Mouse (Mus musculus): ENCODE measurements around the gene Kalrn. TPM values are rescaled to one million over a fixed set of nuclear protein-coding genes. Genes with fewer than 3 reads are reported as not detected.

Kalrn gene
- polyA plus RNA-seq, 1 experiment from 2014 or later: 14.4 TPM

DNA sequence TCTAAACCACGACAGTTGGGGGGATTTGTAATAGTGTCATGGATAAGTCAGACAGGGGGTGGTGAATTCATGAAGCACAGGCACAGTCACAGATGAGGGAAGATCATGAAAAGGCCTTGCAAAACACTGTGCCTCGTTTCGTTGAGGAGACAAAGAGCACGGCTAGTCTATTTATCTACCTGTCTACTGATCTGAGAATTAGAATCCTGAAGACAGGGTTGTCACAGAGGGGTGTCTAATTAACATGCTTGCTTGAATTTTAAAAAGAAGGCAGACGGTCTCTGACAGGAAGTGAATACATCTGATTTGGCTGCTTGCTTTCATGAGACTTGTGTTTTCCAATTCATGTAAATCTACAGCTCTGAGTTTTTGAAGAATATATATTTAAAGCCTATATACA lies 52.3 kb downstream of the Kalrn start:
- ATAC-seq: no peak
- H3K9me3 ChIP-seq: no peaks in the 10 kb centered on the region
- H3K9ac ChIP-seq: no peak overlapping the region
- H3K4me2 ChIP-seq (replicated peaks): no peak overlapping the region
- H3K36me3 ChIP-seq: no peaks in the 10 kb centered on the region
- H3K4me1 ChIP-seq (replicated peaks): peaks cover 3% of the 10 kb centered on the region
- no peak overlapping the region for H3K27ac ChIP-seq
- H3K4me3 ChIP-seq (replicated peaks): no peak overlapping the region
- H3K27me3 ChIP-seq (replicated peaks): no peaks in the 10 kb centered on the region
- 87% methylated on average over 5 of the region's 5 CpGs for WGBS

DNA sequence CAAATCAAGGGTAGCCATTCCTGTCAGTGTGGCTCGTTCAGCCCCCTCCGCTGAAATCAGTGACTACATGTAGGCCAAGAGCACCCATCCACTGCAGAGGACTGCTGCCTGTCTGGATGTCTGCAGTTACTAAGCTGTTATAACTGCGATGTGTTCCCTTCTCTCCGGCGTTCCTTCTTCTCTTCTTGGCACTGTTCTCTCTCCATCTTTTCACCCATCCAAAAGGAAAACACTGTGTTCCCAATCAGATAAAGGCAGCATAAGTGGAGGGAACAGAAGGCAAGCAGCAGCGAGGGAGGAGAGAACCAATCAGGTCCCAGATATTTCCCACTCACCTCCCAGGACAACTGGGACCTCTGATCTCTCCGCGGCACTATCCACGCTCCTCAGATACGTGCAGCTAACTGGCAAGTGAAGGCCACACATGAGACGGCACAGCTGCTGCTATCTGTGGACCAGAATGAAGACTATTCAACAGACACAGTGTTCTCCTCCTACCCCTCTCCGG lies 56.4 kb downstream of the Kalrn start:
- Histone ChIP-seq H3K27me3 (replicated peaks) (no peaks in the 10 kb centered on the region), H3K4me3 (replicated peaks) (no peak overlapping the region), H3K36me3 (no peaks in the 10 kb centered on the region), H3K27ac (0 out of 2 replicates have a peak overlapping the region, but pooled peaks have one; percentile 5), H3K4me2 (replicated peaks) (no peak overlapping the region), H3K9me3 (no peaks in the 10 kb centered on the region), H3K4me1 (replicated peaks) (peaks cover 7% of the 10 kb centered on the region; the same call in 1 of the 2 replicates), H3K9ac (no peak overlapping the region)
- whole genome bisulfite sequencing: 83% methylated on average over 12 of the region's 12 CpGs
- ATAC-seq: no peak

DNA sequence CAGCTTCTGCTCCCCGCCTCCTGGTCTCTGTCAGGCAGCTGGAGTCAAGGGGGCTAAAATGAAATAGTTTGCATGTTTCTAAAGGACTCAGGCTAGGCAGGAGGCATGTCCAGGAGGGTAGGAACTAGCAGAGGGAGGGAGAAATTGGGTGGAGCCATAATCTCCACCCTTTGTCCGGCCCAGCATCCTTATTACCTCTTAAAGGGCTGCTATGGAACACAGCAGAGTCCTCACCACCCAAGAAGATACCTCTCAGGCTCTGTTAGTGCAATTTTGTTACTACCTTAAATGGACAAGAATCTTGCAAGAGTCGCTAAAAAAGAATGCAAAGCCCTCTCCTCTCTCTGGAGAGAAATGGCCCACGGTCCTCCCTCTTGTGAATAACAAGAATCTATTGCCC lies 57.8 kb downstream of the Kalrn start:
- Histone ChIP-seq H3K4me3 (replicated peaks) (no peak overlapping the region), H3K4me1 (replicated peaks) (peaks cover 7% of the 10 kb centered on the region; the same call in 1 of the 2 replicates), H3K9me3 (no peaks in the 10 kb centered on the region), H3K4me2 (replicated peaks) (no peak overlapping the region), H3K27ac (peak overlapping the region; percentile 57; the same call in 1 of the 2 replicates), H3K36me3 (no peaks in the 10 kb centered on the region), H3K9ac (no peak overlapping the region), H3K27me3 (replicated peaks) (no peaks in the 10 kb centered on the region)
- ATAC-seq: peak; percentile 71; the same call in 1 of the 2 replicates
- WGBS: 56% methylated on average over 4 of the region's 4 CpGs

DNA sequence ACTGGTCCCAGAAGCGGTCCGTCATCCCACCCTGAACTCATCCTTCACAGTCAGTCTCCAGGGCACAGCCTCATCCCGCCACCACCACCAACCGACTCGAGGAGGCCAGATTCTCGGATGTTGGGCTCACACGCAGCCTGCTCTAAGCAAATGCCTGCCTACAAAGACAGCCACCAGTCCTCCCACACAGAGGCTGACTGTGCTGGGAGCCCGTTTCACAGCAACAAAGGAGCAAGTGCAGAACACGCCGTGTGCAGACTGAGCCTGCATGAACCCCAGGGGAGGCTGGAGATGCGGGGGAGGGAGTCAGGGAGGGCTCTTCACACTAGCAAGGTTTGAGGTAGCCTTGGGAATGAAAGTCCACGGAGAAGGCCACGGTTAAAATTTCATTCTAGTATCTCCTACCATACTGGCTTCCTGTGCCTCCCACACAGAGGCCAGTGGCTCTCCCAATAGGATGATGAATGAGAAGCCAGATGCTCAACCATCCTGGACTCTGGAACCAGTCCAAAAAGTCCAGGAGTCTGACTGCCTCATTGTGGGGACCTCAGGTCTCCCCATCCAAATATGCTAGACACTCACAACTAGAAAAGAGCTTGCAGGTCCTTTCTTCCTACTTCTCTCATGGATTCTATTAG lies 59.3 kb downstream of the Kalrn start:
- Histone ChIP-seq H3K4me3 (replicated peaks) (no peak overlapping the region), H3K9ac (no peak overlapping the region), H3K27ac (no peak overlapping the region), H3K9me3 (no peaks in the 10 kb centered on the region), H3K4me2 (replicated peaks) (no peak overlapping the region), H3K36me3 (no peaks in the 10 kb centered on the region), H3K27me3 (replicated peaks) (no peaks in the 10 kb centered on the region), H3K4me1 (replicated peaks) (peaks cover 7% of the 10 kb centered on the region; the same call in 1 of the 2 replicates)
- ATAC-seq: no peak
- 66% methylated on average over 13 of the region's 13 CpGs for WGBS

DNA sequence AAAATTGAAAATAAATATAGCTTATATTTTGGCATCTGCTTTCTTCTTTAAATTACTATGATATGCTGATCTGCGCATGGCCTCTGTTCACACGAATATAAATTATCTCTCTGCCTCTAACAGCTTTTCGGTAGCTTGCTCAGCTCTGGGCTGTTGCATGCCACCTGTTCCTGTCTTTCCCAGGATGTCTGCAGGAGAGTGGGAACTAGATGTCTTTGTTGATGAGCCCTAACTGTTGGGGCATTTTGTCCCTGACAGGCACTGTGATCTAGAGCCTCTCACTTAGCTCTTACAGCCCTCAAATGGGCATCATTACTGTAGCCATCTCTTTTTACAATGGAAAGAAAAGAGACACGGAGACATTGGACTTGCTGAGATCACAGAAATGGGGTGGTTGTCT lies 61.0 kb downstream of the Kalrn start:
- Histone ChIP-seq H3K4me1 (replicated peaks) (peaks cover 7% of the 10 kb centered on the region; the same call in 1 of the 2 replicates), H3K9me3 (no peaks in the 10 kb centered on the region), H3K27me3 (replicated peaks) (no peaks in the 10 kb centered on the region), H3K4me2 (replicated peaks) (no peak overlapping the region), H3K36me3 (no peaks in the 10 kb centered on the region), H3K9ac (no peak overlapping the region), H3K27ac (no peak overlapping the region), H3K4me3 (replicated peaks) (no peak overlapping the region)
- ATAC-seq: no peak
- WGBS: 81% methylated on average over 4 of the region's 4 CpGs

DNA sequence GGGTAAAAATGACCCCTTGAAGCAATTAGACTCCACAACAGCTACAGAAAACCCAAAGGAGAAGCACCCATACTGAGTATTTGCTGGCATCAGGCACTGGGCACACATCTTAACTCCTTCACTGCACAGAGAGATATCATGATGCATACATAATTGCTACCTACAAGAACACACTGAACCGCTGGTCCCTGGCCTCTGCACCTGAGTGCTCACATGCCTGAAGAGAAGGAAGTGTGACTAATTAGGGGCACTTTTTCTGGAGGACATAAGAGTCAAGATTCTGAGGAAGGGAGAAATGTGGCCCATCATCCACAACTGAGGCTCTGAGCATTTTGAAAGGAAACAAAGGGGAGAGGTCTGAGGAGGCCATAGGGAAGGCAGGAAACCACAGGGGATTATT lies 65.2 kb downstream of the Kalrn start:
- Histone ChIP-seq H3K4me2 (replicated peaks) (no peak overlapping the region), H3K9ac (no peak overlapping the region), H3K36me3 (no peaks in the 10 kb centered on the region), H3K27me3 (replicated peaks) (no peaks in the 10 kb centered on the region), H3K4me3 (replicated peaks) (no peak overlapping the region), H3K9me3 (no peaks in the 10 kb centered on the region), H3K4me1 (replicated peaks) (no peaks in the 10 kb centered on the region), H3K27ac (no peak overlapping the region)
- WGBS: 74% methylated on average over 1 of the region's 1 CpGs
- ATAC-seq: no peak

DNA sequence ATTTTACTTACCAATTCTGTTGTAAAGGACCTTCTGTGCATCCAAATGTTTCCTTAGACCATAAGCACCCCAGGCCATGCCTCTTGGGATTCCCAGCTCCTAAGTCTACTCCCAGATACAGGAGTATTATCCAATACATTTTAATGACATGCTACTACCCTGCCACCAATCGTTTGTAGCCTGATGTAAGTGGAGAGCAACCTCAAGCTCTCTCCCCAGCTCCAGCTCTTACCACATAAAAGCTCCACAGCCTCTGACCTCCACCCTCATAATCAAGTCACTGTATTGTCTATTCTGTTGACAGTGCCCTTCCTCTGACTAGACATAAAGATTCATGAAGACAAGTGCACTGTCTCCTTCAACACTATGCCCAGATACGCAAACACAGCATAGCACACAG lies 67.3 kb downstream of the Kalrn start:
- Histone ChIP-seq H3K9me3 (no peaks in the 10 kb centered on the region), H3K27ac (no peak overlapping the region), H3K27me3 (replicated peaks) (no peaks in the 10 kb centered on the region), H3K4me3 (replicated peaks) (no peak overlapping the region), H3K9ac (no peak overlapping the region), H3K36me3 (no peaks in the 10 kb centered on the region), H3K4me2 (replicated peaks) (no peak overlapping the region), H3K4me1 (replicated peaks) (no peaks in the 10 kb centered on the region)
- 81% methylated on average over 2 of the region's 2 CpGs for WGBS
- ATAC-seq: no peak

DNA sequence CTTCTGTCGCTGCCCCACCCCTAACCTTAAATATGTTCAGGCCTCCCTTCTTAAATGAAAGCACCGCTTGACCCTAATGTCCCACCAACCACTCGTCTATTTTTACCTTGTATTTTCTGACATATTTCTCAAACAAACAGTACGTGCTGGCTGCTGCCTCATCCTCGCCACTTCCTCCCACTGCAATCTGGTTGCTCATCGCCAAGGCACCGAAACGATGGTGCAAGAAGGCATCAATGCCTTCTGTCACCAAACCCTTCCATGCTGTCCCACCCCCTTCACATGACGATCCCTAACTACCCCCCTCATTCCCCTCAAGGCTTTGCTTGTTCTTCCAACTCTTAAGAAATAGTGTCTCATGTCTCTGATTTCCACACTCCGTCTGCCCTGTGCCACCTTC lies 69.1 kb downstream of the Kalrn start:
- 84% methylated on average over 10 of the region's 10 CpGs for WGBS
- H3K9me3 ChIP-seq: no peaks in the 10 kb centered on the region
- H3K4me1 ChIP-seq (replicated peaks): no peaks in the 10 kb centered on the region
- H3K27ac ChIP-seq: no peak overlapping the region
- no peak overlapping the region for H3K4me3 ChIP-seq (replicated peaks)
- H3K4me2 ChIP-seq (replicated peaks): no peak overlapping the region
- H3K9ac ChIP-seq: no peak overlapping the region
- no peaks in the 10 kb centered on the region for H3K27me3 ChIP-seq (replicated peaks)
- no peak for ATAC-seq
- no peaks in the 10 kb centered on the region; the same call in 1 of the 2 replicates for H3K36me3 ChIP-seq

DNA sequence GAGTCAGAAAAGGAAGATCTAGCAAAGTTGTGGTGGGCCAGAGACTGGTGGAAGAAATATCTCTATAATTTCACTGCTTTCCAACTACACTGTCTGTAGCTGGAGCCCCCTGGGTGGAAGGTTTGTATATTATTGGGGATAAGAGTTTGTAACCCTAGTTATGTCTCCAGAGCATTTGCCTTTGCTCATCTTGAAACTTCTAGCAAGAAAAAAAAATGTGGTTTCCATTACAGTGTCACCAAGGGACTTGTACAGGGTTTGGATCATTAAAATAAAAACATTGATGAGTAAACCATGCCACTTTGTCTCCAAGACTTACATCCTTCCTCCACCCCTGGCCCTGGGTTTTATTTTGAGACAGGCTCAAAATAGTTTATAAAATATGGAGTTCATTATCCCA lies 71.2 kb downstream of the Kalrn start:
- H3K4me1 ChIP-seq (replicated peaks): no peaks in the 10 kb centered on the region
- no peak for ATAC-seq

DNA sequence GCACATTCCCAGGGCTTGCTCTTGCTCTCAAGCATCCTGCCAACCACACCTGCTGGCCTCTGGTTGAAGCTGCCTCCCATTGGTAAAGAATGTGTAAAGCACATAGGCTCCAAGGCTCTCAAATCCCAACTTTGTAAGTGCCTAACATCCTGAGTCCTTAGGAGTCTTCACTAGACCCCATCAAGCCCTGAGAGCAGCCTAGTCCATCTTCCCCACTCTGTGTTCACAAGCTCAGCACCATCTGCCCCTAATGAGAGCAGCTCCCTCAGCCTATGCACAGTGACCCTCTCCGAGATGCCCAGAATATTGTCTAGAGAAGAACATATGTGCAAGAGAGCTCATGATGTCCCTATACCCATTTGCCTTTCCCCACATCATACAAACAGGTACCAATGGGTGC lies 78.6 kb downstream of the Kalrn start:
- H3K9me3 ChIP-seq: no peaks in the 10 kb centered on the region
- no peak for ATAC-seq
- H3K4me2 ChIP-seq (replicated peaks): no peak overlapping the region
- no peak overlapping the region for H3K4me3 ChIP-seq (replicated peaks)
- H3K9ac ChIP-seq: no peak overlapping the region
- H3K27me3 ChIP-seq (replicated peaks): no peaks in the 10 kb centered on the region
- WGBS: 90% methylated on average over 1 of the region's 1 CpGs
- peaks cover 13% of the 10 kb centered on the region; the same call in 1 of the 2 replicates for H3K4me1 ChIP-seq (replicated peaks)
- no peak overlapping the region for H3K27ac ChIP-seq
- no peaks in the 10 kb centered on the region for H3K36me3 ChIP-seq

More for the DNA sequence above, 71.2 kb downstream of the Kalrn start:
- Histone ChIP-seq H3K9ac (no peak overlapping the region), H3K4me3 (replicated peaks) (no peak overlapping the region), H3K4me2 (replicated peaks) (no peak overlapping the region), H3K36me3 (no peaks in the 10 kb centered on the region; the same call in 1 of the 2 replicates), H3K27me3 (replicated peaks) (no peaks in the 10 kb centered on the region), H3K27ac (no peak overlapping the region), H3K9me3 (no peaks in the 10 kb centered on the region)

DNA sequence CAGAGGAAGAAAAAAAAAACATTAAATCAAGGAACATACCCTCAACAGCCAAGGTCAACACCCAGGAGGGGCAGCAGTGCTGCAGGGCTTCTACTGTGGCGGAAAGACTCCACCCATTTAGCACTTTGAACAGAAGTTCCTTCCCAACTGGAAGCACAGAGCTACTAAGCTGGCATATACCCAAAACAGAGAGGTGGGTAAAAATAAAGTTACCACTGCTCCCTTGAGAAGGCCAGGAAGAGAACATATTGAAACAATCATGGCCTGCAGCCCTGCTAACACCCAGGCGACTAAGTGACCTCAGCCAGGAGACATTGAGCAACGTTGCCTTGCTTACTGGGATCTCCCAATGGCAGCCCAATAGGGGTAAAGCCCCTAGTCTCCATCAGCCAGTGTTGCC lies 79.4 kb downstream of the Kalrn start:
- Histone ChIP-seq H3K4me2 (replicated peaks) (no peak overlapping the region), H3K9me3 (no peaks in the 10 kb centered on the region), H3K4me1 (replicated peaks) (peaks cover 13% of the 10 kb centered on the region; the same call in 1 of the 2 replicates), H3K4me3 (replicated peaks) (no peak overlapping the region), H3K27me3 (replicated peaks) (no peaks in the 10 kb centered on the region), H3K27ac (no peak overlapping the region), H3K9ac (no peak overlapping the region), H3K36me3 (no peaks in the 10 kb centered on the region)
- no peak for ATAC-seq
- 58% methylated on average over 3 of the region's 3 CpGs for WGBS

DNA sequence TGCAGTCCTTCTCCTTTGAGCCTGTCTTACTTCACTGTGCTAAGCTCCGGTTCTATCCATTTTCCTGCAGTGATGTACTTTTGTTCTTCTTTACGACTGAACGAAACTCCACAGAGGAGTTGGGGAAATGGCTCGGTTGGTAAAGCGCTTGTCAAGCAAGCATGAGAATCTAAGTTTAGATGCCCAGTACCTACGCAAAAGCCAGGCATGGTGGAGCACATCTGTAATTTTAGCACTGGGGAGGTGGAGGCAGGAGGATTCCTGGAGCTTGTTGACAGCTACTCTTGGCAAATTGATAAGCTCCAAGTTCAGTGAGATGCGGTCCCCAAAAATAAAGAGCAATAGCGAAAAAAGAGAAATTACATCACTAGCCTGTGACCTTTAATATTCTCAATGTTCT lies 82.1 kb downstream of the Kalrn start:
- Histone ChIP-seq H3K9ac (no peak overlapping the region), H3K4me3 (replicated peaks) (no peak overlapping the region), H3K4me2 (replicated peaks) (no peak overlapping the region), H3K27ac (no peak overlapping the region), H3K4me1 (replicated peaks) (peaks cover 16% of the 10 kb centered on the region; the same call in 1 of the 2 replicates), H3K9me3 (no peaks in the 10 kb centered on the region), H3K36me3 (no peaks in the 10 kb centered on the region), H3K27me3 (replicated peaks) (no peaks in the 10 kb centered on the region)
- 79% methylated on average over 8 of the region's 8 CpGs for WGBS
- ATAC-seq: no peak

DNA sequence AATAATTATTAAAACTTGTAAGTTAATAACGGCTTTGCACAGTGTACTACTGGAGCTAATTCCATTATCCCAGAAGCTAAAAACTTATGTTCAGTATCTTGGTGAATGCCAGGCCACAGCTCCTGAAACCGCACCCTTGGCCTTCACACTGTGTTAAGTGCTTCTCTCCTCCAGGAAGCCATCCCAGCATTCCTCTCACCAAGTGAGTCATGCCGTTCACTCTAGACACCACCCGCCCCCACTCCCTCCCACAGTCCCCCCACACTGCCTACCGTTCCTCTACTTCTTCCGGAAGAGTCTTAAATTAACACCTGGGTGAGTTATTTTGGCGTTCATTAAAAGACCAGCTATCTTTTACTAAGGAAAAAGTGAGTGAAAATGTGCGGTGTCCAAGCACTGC lies 82.8 kb downstream of the Kalrn start:
- WGBS: 42% methylated on average over 8 of the region's 8 CpGs
- H3K4me3 ChIP-seq (replicated peaks): no peak overlapping the region
- no peaks in the 10 kb centered on the region for H3K27me3 ChIP-seq (replicated peaks)
- no peaks in the 10 kb centered on the region for H3K9me3 ChIP-seq
- H3K4me2 ChIP-seq (replicated peaks): no peak overlapping the region
- no peak for ATAC-seq
- no peaks in the 10 kb centered on the region for H3K36me3 ChIP-seq
- H3K9ac ChIP-seq: no peak overlapping the region
- H3K27ac ChIP-seq: no peak overlapping the region
- H3K4me1 ChIP-seq (replicated peaks): peaks cover 19% of the 10 kb centered on the region; the same call in 1 of the 2 replicates
